8 mouse cellular contexts compared by ENCODE assay signal in genomic region chr11:3330991-3331750, GRCm38 (mm10). TPM values are rescaled to one million over a fixed set of nuclear protein-coding genes. Genes with fewer than 3 reads are reported as not detected.
DNase-seq lines count a peak whose midpoint lies in the region; ATAC-seq and TF ChIP-seq lines count a peak whose summit lies in the region.

No protein-coding gene starts in this region.

- H3K9ac ChIP-seq in neural tube, embryonic 15.5 days (replicated peaks), result peak overlapping the region; percentile 60

- H3K4me3 ChIP-seq in E14TG2a.4 (replicated peaks; ENCODE audit: low read length), result peak overlapping the region; percentile 79
- peak overlapping the region; percentile 63 for H3K4me3 ChIP-seq in embryonic fibroblast, embryonic 13.5 days (ENCODE audit: insufficient read depth, low read length)
- peak overlapping the region; percentile 60 for H3K4me3 ChIP-seq in limb, embryonic 10.5 days
- H3K4me3 ChIP-seq in neural tube, embryonic 15.5 days (replicated peaks), result peak overlapping the region; percentile 61

- no peak for ATAC-seq in neural tube, embryonic 15.5 days (ENCODE audit: low FRiP score)
- ATAC-seq in megakaryocyte progenitor cell, adult 5-6 weeks (replicated peaks; ENCODE audit: poor library complexity), result no peak

- no peak for TF ChIP-seq CTCF in E14TG2a.4 (conservative IDR thresholded peaks at IDR 0.05; ENCODE audit: low read length)
- no peak for TF ChIP-seq CTCF in embryonic fibroblast, embryonic 13.5 days (IDR thresholded peaks at IDR 0.05; ENCODE audit: borderline replicate concordance, insufficient read depth, low read length)

- no peak; the same call in 1 of the 2 replicates for TF ChIP-seq POLR2A in embryonic fibroblast, embryonic 13.5 days (IDR thresholded peaks at IDR 0.05; ENCODE audit: low read depth, low read length)

- H3K4me2 ChIP-seq in neural tube, embryonic 15.5 days, result peak overlapping the region; percentile 100

- H3K4me1 ChIP-seq in E14TG2a.4 (replicated peaks; ENCODE audit: low read depth, low read length), result peaks cover 72% of the 10 kb centered on the region
- peaks cover 24% of the 10 kb centered on the region for H3K4me1 ChIP-seq in embryonic fibroblast, embryonic 13.5 days (ENCODE audit: control insufficient read depth, insufficient read depth, low read length)
- H3K4me1 ChIP-seq in limb, embryonic 10.5 days, result peaks cover 46% of the 10 kb centered on the region
- H3K4me1 ChIP-seq in neural tube, embryonic 15.5 days, result peaks cover 45% of the 10 kb centered on the region

- no peaks in the 10 kb centered on the region for H3K9me3 ChIP-seq in E14TG2a.4 (ENCODE audit: low read length)
- no peaks in the 10 kb centered on the region for H3K9me3 ChIP-seq in limb, embryonic 10.5 days (replicated peaks)
- H3K9me3 ChIP-seq in neural tube, embryonic 15.5 days (replicated peaks), result no peaks in the 10 kb centered on the region

- H3K27ac ChIP-seq in embryonic fibroblast, embryonic 13.5 days (ENCODE audit: insufficient read depth, low read length), result peak overlapping the region; percentile 94
- peak overlapping the region; percentile 85 for H3K27ac ChIP-seq in limb, embryonic 10.5 days
- peak overlapping the region; percentile 84 for H3K27ac ChIP-seq in neural tube, embryonic 15.5 days (replicated peaks)

- peak; percentile 93 for DNase-seq in heart, adult 11 months
- no peak for DNase-seq in heart, adult 8-10 months (ENCODE audit: low spot score)
- DNase-seq in limb, embryonic 10.5 days (ENCODE audit: low spot score), result no peak
- no peak for DNase-seq in testis, postnatal 10 days (ENCODE audit: low spot score)

- WGBS in limb, embryonic 10.5 days, result 7% methylated on average over 14 of the region's 14 CpGs
- WGBS in neural tube, embryonic 15.5 days, result 1% methylated on average over 14 of the region's 14 CpGs

- H3K27me3 ChIP-seq in E14TG2a.4 (ENCODE audit: insufficient read depth, low read length), result peaks cover 9% of the 10 kb centered on the region; the same call in 1 of the 2 replicates
- peaks cover 27% of the 10 kb centered on the region for H3K27me3 ChIP-seq in limb, embryonic 10.5 days (ENCODE audit: low read depth, poor library complexity, severe bottlenecking)
- H3K27me3 ChIP-seq in neural tube, embryonic 15.5 days (replicated peaks), result no peaks in the 10 kb centered on the region

- peaks cover 14% of the 10 kb centered on the region; the same call in 1 of the 2 replicates for H3K36me3 ChIP-seq in E14TG2a.4 (ENCODE audit: insufficient read depth, low read length)
- no peaks in the 10 kb centered on the region for H3K36me3 ChIP-seq in limb, embryonic 10.5 days
- H3K36me3 ChIP-seq in neural tube, embryonic 15.5 days, result peaks cover 11% of the 10 kb centered on the region; the same call in 1 of the 2 replicates

RNA-seq across cellular contexts. Expression of gene Pik3ip1, which starts 1.0 kb away (rescaled TPM):
- total RNA-seq in heart, adult 8-10 months (2022), result 10 to 100 TPM; 37.3 to 67.8 (median 56.9) TPM
- 21.1 and 22.8 TPM in 2 replicates for polyA plus RNA-seq in embryonic fibroblast, embryonic 13.5 days (2011; ENCODE audit: insufficient read length, low read depth, missing spikeins)
- polyA plus RNA-seq in limb, embryonic 10.5 days (2016; fragmentation: Nextera tagmentation; extraction: Ambion mirVana), result 5.9 and 8.5 TPM in 2 replicates
- 28.7 and 35.3 TPM in 2 replicates for polyA plus RNA-seq in neural tube, embryonic 15.5 days (2015; fragmentation: Nextera tagmentation; extraction: Ambion mirVana)
- 16.6 and 20.1 TPM in 2 replicates for total RNA-seq in megakaryocyte progenitor cell, adult 5-6 weeks (2015)
- total RNA-seq in megakaryocyte progenitor cell, adult 5-6 weeks (2017), result 32.9 and 55.1 TPM in 2 replicates

RNA-seq across cellular contexts. Expression of gene Patz1, which starts 42.5 kb away (rescaled TPM):
- total RNA-seq in heart, adult 8-10 months (2022), result 10 to 100 TPM; 21.3 to 33.6 (median 25.4) TPM
- 23.4 and 26.5 TPM in 2 replicates for polyA plus RNA-seq in embryonic fibroblast, embryonic 13.5 days (2011; ENCODE audit: insufficient read length, low read depth, missing spikeins)
- 80.2 and 81.7 TPM in 2 replicates for polyA plus RNA-seq in limb, embryonic 10.5 days (2016; fragmentation: Nextera tagmentation; extraction: Ambion mirVana)
- polyA plus RNA-seq in neural tube, embryonic 15.5 days (2015; fragmentation: Nextera tagmentation; extraction: Ambion mirVana), result 39.5 and 49.2 TPM in 2 replicates
- total RNA-seq in megakaryocyte progenitor cell, adult 5-6 weeks (2015), result 69.4 and 77.3 TPM in 2 replicates
- 66.4 and 72.5 TPM in 2 replicates for total RNA-seq in megakaryocyte progenitor cell, adult 5-6 weeks (2017)
